Mouse (Mus musculus): ENCODE measurements around the gene Mpdu1. TPM values are rescaled to one million over a fixed set of nuclear protein-coding genes. Genes with fewer than 3 reads are reported as not detected.

The Mpdu1 gene
- polyA plus RNA-seq (2014; fragmentation: Nextera tagmentation; extraction: Ambion mirVana): 40.7 and 63.4 TPM in 2 replicates

GRCm38 (mm10) chr11:69662213-69662966 is at the start of gene Mpdu1:
TSS of gene Mpdu1 (minus strand) at chr11:69662642.
- peak; percentile 95 for ATAC-seq (ENCODE audit: low read depth)
- WGBS: under 1% methylated on average over 48 of the region's 48 CpGs
- Histone ChIP-seq H3K4me1 (ENCODE audit: control insufficient read depth, insufficient read depth, low read length) (peaks cover 10% of the 10 kb centered on the region; the same call in 1 of the 2 replicates), H3K27me3 (ENCODE audit: control insufficient read depth, insufficient read depth, low read length) (no peaks in the 10 kb centered on the region), H3K9me3 (ENCODE audit: control insufficient read depth, low read length) (no peaks in the 10 kb centered on the region), H3K27ac (ENCODE audit: low read depth, low read length) (peak within 1 kb of the TSS; percentile 82), H3K9ac (replicated peaks; ENCODE audit: low read depth, low read length) (peak within 1 kb of the TSS; percentile 51), H3K4me3 (ENCODE audit: low read depth, low read length) (peak within 1 kb of the TSS; percentile 45), H3K36me3 (ENCODE audit: control insufficient read depth, insufficient read depth, low read length) (peaks cover 43% of the 10 kb centered on the region), H3K4me2 (ENCODE audit: low read depth, low read length) (peak within 1 kb of the TSS; percentile 56)

- H3K27ac ChIP-seq (ENCODE audit: low read depth, low read length): no peak overlapping the region
- no peak overlapping the region for H3K9ac ChIP-seq (replicated peaks; ENCODE audit: low read depth, low read length)
- no peak overlapping the region for H3K4me2 ChIP-seq (ENCODE audit: low read depth, low read length)
- WGBS: 79% methylated on average over 2 of the region's 2 CpGs
- no peaks in the 10 kb centered on the region for H3K9me3 ChIP-seq (ENCODE audit: control insufficient read depth, low read length)
- no peaks in the 10 kb centered on the region for H3K36me3 ChIP-seq (ENCODE audit: control insufficient read depth, insufficient read depth, low read length)
- H3K27me3 ChIP-seq (ENCODE audit: control insufficient read depth, insufficient read depth, low read length): no peaks in the 10 kb centered on the region
- no peak overlapping the region for H3K4me3 ChIP-seq (ENCODE audit: low read depth, low read length)
- no peaks in the 10 kb centered on the region for H3K4me1 ChIP-seq (ENCODE audit: control insufficient read depth, insufficient read depth, low read length)
- ATAC-seq (ENCODE audit: low read depth): no peak
Observed at GRCm38 (mm10) chr11:69711082-69711481, 48.6 kb upstream of the Mpdu1 start.

GRCm38 (mm10) chr11:69710470-69710869 is 48.0 kb upstream of the Mpdu1 start:
- no peak overlapping the region for H3K4me2 ChIP-seq (ENCODE audit: low read depth, low read length)
- no peak overlapping the region for H3K4me3 ChIP-seq (ENCODE audit: low read depth, low read length)
- 80% methylated on average over 3 of the region's 3 CpGs for WGBS

GRCm38 (mm10) chr11:69709554-69710446 is 47.4 kb upstream of the Mpdu1 start:
- Histone ChIP-seq H3K27me3 (ENCODE audit: control insufficient read depth, insufficient read depth, low read length) (no peaks in the 10 kb centered on the region), H3K9ac (replicated peaks; ENCODE audit: low read depth, low read length) (no peak overlapping the region), H3K9me3 (ENCODE audit: control insufficient read depth, low read length) (no peaks in the 10 kb centered on the region), H3K4me3 (ENCODE audit: low read depth, low read length) (no peak overlapping the region), H3K4me2 (ENCODE audit: low read depth, low read length) (no peak overlapping the region), H3K36me3 (ENCODE audit: control insufficient read depth, insufficient read depth, low read length) (no peaks in the 10 kb centered on the region), H3K4me1 (ENCODE audit: control insufficient read depth, insufficient read depth, low read length) (no peaks in the 10 kb centered on the region), H3K27ac (ENCODE audit: low read depth, low read length) (no peak overlapping the region)
- ATAC-seq (ENCODE audit: low read depth): no peak
- WGBS: 66% methylated on average over 11 of the region's 11 CpGs

More at GRCm38 (mm10) chr11:69710470-69710869, 48.0 kb upstream of the Mpdu1 start:
- no peak for ATAC-seq (ENCODE audit: low read depth)
- H3K9me3 ChIP-seq (ENCODE audit: control insufficient read depth, low read length): no peaks in the 10 kb centered on the region
- no peaks in the 10 kb centered on the region for H3K27me3 ChIP-seq (ENCODE audit: control insufficient read depth, insufficient read depth, low read length)
- no peak overlapping the region for H3K9ac ChIP-seq (replicated peaks; ENCODE audit: low read depth, low read length)
- H3K36me3 ChIP-seq (ENCODE audit: control insufficient read depth, insufficient read depth, low read length): no peaks in the 10 kb centered on the region
- no peak overlapping the region for H3K27ac ChIP-seq (ENCODE audit: low read depth, low read length)
- no peaks in the 10 kb centered on the region for H3K4me1 ChIP-seq (ENCODE audit: control insufficient read depth, insufficient read depth, low read length)

- no peaks in the 10 kb centered on the region for H3K36me3 ChIP-seq (ENCODE audit: control insufficient read depth, insufficient read depth, low read length)
- no peak overlapping the region for H3K27ac ChIP-seq (ENCODE audit: low read depth, low read length)
- H3K4me3 ChIP-seq (ENCODE audit: low read depth, low read length): no peak overlapping the region
- H3K9me3 ChIP-seq (ENCODE audit: control insufficient read depth, low read length): no peaks in the 10 kb centered on the region
- WGBS: 84% methylated on average over 3 of the region's 3 CpGs
- no peaks in the 10 kb centered on the region for H3K4me1 ChIP-seq (ENCODE audit: control insufficient read depth, insufficient read depth, low read length)
- no peaks in the 10 kb centered on the region for H3K27me3 ChIP-seq (ENCODE audit: control insufficient read depth, insufficient read depth, low read length)
- ATAC-seq (ENCODE audit: low read depth): no peak
- no peak overlapping the region for H3K9ac ChIP-seq (replicated peaks; ENCODE audit: low read depth, low read length)
- H3K4me2 ChIP-seq (ENCODE audit: low read depth, low read length): no peak overlapping the region
Observed at GRCm38 (mm10) chr11:69708614-69709265, 46.3 kb upstream of the Mpdu1 start.

GRCm38 (mm10) chr11:69707873-69708381 is 45.5 kb upstream of the Mpdu1 start:
- Histone ChIP-seq H3K27me3 (ENCODE audit: control insufficient read depth, insufficient read depth, low read length) (no peaks in the 10 kb centered on the region), H3K36me3 (ENCODE audit: control insufficient read depth, insufficient read depth, low read length) (no peaks in the 10 kb centered on the region), H3K27ac (ENCODE audit: low read depth, low read length) (no peak overlapping the region), H3K9me3 (ENCODE audit: control insufficient read depth, low read length) (no peaks in the 10 kb centered on the region), H3K9ac (replicated peaks; ENCODE audit: low read depth, low read length) (no peak overlapping the region), H3K4me1 (ENCODE audit: control insufficient read depth, insufficient read depth, low read length) (no peaks in the 10 kb centered on the region), H3K4me3 (ENCODE audit: low read depth, low read length) (no peak overlapping the region), H3K4me2 (ENCODE audit: low read depth, low read length) (no peak overlapping the region)
- 84% methylated on average over 4 of the region's 4 CpGs for WGBS
- ATAC-seq (ENCODE audit: low read depth): no peak

GRCm38 (mm10) chr11:69707480-69707847 is 45.0 kb upstream of the Mpdu1 start:
- no peak for ATAC-seq (ENCODE audit: low read depth)
- H3K9ac ChIP-seq (replicated peaks; ENCODE audit: low read depth, low read length): no peak overlapping the region
- no peak overlapping the region for H3K27ac ChIP-seq (ENCODE audit: low read depth, low read length)
- H3K27me3 ChIP-seq (ENCODE audit: control insufficient read depth, insufficient read depth, low read length): no peaks in the 10 kb centered on the region
- H3K4me3 ChIP-seq (ENCODE audit: low read depth, low read length): no peak overlapping the region
- WGBS: 92% methylated on average over 4 of the region's 4 CpGs
- H3K4me2 ChIP-seq (ENCODE audit: low read depth, low read length): no peak overlapping the region
- H3K9me3 ChIP-seq (ENCODE audit: control insufficient read depth, low read length): no peaks in the 10 kb centered on the region
- no peaks in the 10 kb centered on the region for H3K4me1 ChIP-seq (ENCODE audit: control insufficient read depth, insufficient read depth, low read length)
- no peaks in the 10 kb centered on the region for H3K36me3 ChIP-seq (ENCODE audit: control insufficient read depth, insufficient read depth, low read length)

GRCm38 (mm10) chr11:69706775-69707479 is 44.5 kb upstream of the Mpdu1 start:
- Histone ChIP-seq H3K27me3 (ENCODE audit: control insufficient read depth, insufficient read depth, low read length) (no peaks in the 10 kb centered on the region), H3K27ac (ENCODE audit: low read depth, low read length) (no peak overlapping the region), H3K9ac (replicated peaks; ENCODE audit: low read depth, low read length) (no peak overlapping the region), H3K4me2 (ENCODE audit: low read depth, low read length) (no peak overlapping the region), H3K9me3 (ENCODE audit: control insufficient read depth, low read length) (no peaks in the 10 kb centered on the region), H3K4me1 (ENCODE audit: control insufficient read depth, insufficient read depth, low read length) (no peaks in the 10 kb centered on the region), H3K4me3 (ENCODE audit: low read depth, low read length) (no peak overlapping the region), H3K36me3 (ENCODE audit: control insufficient read depth, insufficient read depth, low read length) (no peaks in the 10 kb centered on the region)
- no peak for ATAC-seq (ENCODE audit: low read depth)
- 51% methylated on average over 6 of the region's 6 CpGs for WGBS

Measured in neural tube, embryonic 14.5 days (tissue).